Comparison of ENCODE assay signal across 8 mouse cellular contexts in the genomic region with DNA sequence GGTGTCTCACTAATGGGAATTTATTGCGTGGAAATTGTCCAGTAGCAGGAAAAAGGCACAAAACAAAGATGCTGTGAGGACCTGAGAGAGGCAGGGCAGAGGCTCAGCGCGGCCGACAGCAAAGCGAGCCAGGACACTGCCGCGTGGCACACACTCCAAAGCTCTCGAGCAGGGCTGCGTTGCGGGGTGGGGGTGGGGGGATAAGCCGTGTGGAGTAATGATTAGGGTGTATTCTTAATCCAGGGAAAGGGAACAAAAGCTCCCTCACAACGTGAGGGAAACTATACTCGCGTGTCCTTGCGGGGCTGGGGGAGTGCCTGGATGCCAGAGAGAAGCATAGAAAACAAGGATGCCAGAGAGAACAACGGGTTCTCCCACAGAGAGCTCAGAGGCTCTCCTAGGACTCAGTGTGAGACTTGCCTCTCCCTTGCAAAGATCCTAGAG. TPM values are rescaled to one million over a fixed set of nuclear protein-coding genes. Genes with fewer than 3 reads are reported as not detected.
A peak's percentile ranks its signal among the peaks of the same experiment; 100 is the strongest.
DNase-seq lines count a peak whose midpoint lies in the region; ATAC-seq and TF ChIP-seq lines count a peak whose summit lies in the region.

No protein-coding gene starts in this region.

- WGBS in kidney, embryonic 14.5 days = under 1% methylated on average over 16 of the region's 16 CpGs
- under 1% methylated on average over 16 of the region's 16 CpGs for WGBS in embryonic facial prominence, embryonic 13.5 days
- 2% methylated on average over 16 of the region's 16 CpGs for WGBS in hindbrain, postnatal 0 days
- 2% methylated on average over 16 of the region's 16 CpGs for WGBS in neural tube, embryonic 11.5 days
- 5% methylated on average over 16 of the region's 16 CpGs for WGBS in cerebellum, adult 2 months

- peaks cover 24% of the 10 kb centered on the region for H3K27me3 ChIP-seq in kidney, embryonic 14.5 days (ENCODE audit: control insufficient read depth, insufficient read depth, low read length)
- peaks cover 62% of the 10 kb centered on the region for H3K27me3 ChIP-seq in embryonic facial prominence, embryonic 13.5 days
- peaks cover 8% of the 10 kb centered on the region; the same call in 1 of the 2 replicates for H3K27me3 ChIP-seq in hindbrain, postnatal 0 days (ENCODE audit: insufficient read depth, low read length)
- H3K27me3 ChIP-seq in neural tube, embryonic 11.5 days (ENCODE audit: control insufficient read depth, insufficient read depth, low read length) = peaks cover 11% of the 10 kb centered on the region; the same call in 1 of the 2 replicates
- no peaks in the 10 kb centered on the region for H3K27me3 ChIP-seq in cerebellum, adult 2 months (ENCODE audit: control insufficient read depth, insufficient read depth, low read length)

- no peak; the same call in 1 of the 2 replicates for ATAC-seq in kidney, embryonic 14.5 days (ENCODE audit: low FRiP score, low TSS enrichment)
- no peak for ATAC-seq in embryonic facial prominence, embryonic 13.5 days (ENCODE audit: insufficient number of reproducible peaks, insufficient read depth, low FRiP score, low TSS enrichment, low read depth)
- no peak for ATAC-seq in hindbrain, postnatal 0 days
- ATAC-seq in neural tube, embryonic 11.5 days (ENCODE audit: insufficient read depth, low FRiP score, low TSS enrichment) = no peak

- peak overlapping the region; percentile 19 for H3K4me3 ChIP-seq in kidney, embryonic 14.5 days (ENCODE audit: low read length)
- H3K4me3 ChIP-seq in embryonic facial prominence, embryonic 13.5 days = peak overlapping the region; percentile 24
- H3K4me3 ChIP-seq in hindbrain, postnatal 0 days (ENCODE audit: low read length) = no peak overlapping the region
- H3K4me3 ChIP-seq in neural tube, embryonic 11.5 days (ENCODE audit: low read depth, low read length) = no peak overlapping the region
- no peak overlapping the region for H3K4me3 ChIP-seq in cerebellum, adult 2 months (replicated peaks; ENCODE audit: insufficient read depth, low read depth, low read length)

- H3K9me3 ChIP-seq in kidney, embryonic 14.5 days (ENCODE audit: control insufficient read depth, low read length) = no peaks in the 10 kb centered on the region; the same call in 1 of the 2 replicates
- H3K9me3 ChIP-seq in embryonic facial prominence, embryonic 13.5 days = no peaks in the 10 kb centered on the region
- no peaks in the 10 kb centered on the region for H3K9me3 ChIP-seq in hindbrain, postnatal 0 days (ENCODE audit: low read length)
- H3K9me3 ChIP-seq in neural tube, embryonic 11.5 days (ENCODE audit: control insufficient read depth, low read length) = no peaks in the 10 kb centered on the region

- H3K36me3 ChIP-seq in kidney, embryonic 14.5 days (ENCODE audit: control insufficient read depth, insufficient read depth, low read length) = no peaks in the 10 kb centered on the region
- no peaks in the 10 kb centered on the region for H3K36me3 ChIP-seq in embryonic facial prominence, embryonic 13.5 days
- H3K36me3 ChIP-seq in hindbrain, postnatal 0 days (ENCODE audit: insufficient read depth, low read length) = no peaks in the 10 kb centered on the region
- H3K36me3 ChIP-seq in neural tube, embryonic 11.5 days (ENCODE audit: control insufficient read depth, insufficient read depth, low read length) = no peaks in the 10 kb centered on the region

- TF ChIP-seq POLR2A in cerebellum, adult 2 months (IDR thresholded peaks at IDR 0.05; ENCODE audit: borderline replicate concordance, insufficient read depth, low read length) = no peak

- no peak overlapping the region for H3K27ac ChIP-seq in kidney, embryonic 14.5 days (ENCODE audit: low read depth, low read length)
- H3K27ac ChIP-seq in embryonic facial prominence, embryonic 13.5 days = no peak overlapping the region
- no peak overlapping the region for H3K27ac ChIP-seq in hindbrain, postnatal 0 days
- no peak overlapping the region for H3K27ac ChIP-seq in neural tube, embryonic 11.5 days (ENCODE audit: low read depth, low read length)
- H3K27ac ChIP-seq in cerebellum, adult 2 months (ENCODE audit: insufficient read depth, low read length) = no peak overlapping the region

- no peak for TF ChIP-seq CTCF in hindbrain, postnatal 0 days (IDR thresholded peaks at IDR 0.05; ENCODE audit: low read depth)
- no peak for TF ChIP-seq CTCF in cerebellum, adult 2 months (IDR thresholded peaks at IDR 0.05; ENCODE audit: borderline replicate concordance, insufficient read depth, low read depth, low read length)

- peaks cover 34% of the 10 kb centered on the region for H3K4me1 ChIP-seq in kidney, embryonic 14.5 days (ENCODE audit: control insufficient read depth, insufficient read depth, low read length)
- H3K4me1 ChIP-seq in embryonic facial prominence, embryonic 13.5 days = peaks cover 52% of the 10 kb centered on the region
- peaks cover 28% of the 10 kb centered on the region for H3K4me1 ChIP-seq in hindbrain, postnatal 0 days (ENCODE audit: insufficient read depth, low read length)
- peaks cover 26% of the 10 kb centered on the region for H3K4me1 ChIP-seq in neural tube, embryonic 11.5 days (ENCODE audit: control insufficient read depth, insufficient read depth, low read length)
- peaks cover 22% of the 10 kb centered on the region for H3K4me1 ChIP-seq in cerebellum, adult 2 months (ENCODE audit: control insufficient read depth, insufficient read depth, low read length)

- H3K9ac ChIP-seq in kidney, embryonic 14.5 days (ENCODE audit: low read depth, low read length) = peak overlapping the region; percentile 32
- H3K9ac ChIP-seq in embryonic facial prominence, embryonic 13.5 days = peak overlapping the region; percentile 51
- peak overlapping the region; percentile 46; the same call in 1 of the 2 replicates for H3K9ac ChIP-seq in hindbrain, postnatal 0 days (replicated peaks; ENCODE audit: low read length)
- peak overlapping the region; percentile 49 for H3K9ac ChIP-seq in neural tube, embryonic 11.5 days (ENCODE audit: low read length)

- no peak for DNase-seq in kidney, postnatal 4 days
- DNase-seq in hindbrain, postnatal 0 days (ENCODE audit: low spot score) = peak; percentile 39
- peak; percentile 50 for DNase-seq in neural tube, embryonic 11.5 days (ENCODE audit: low spot score)
- no peak for DNase-seq in cerebellum, adult 2 months
- DNase-seq in adrenal gland, postnatal 10 days = no peak
- no peak for DNase-seq in urinary bladder, adult 18-20 months (ENCODE audit: low spot score in 2 of 2)

- H3K4me2 ChIP-seq in kidney, embryonic 14.5 days (replicated peaks; ENCODE audit: low read depth, low read length) = peak overlapping the region; percentile 44
- H3K4me2 ChIP-seq in embryonic facial prominence, embryonic 13.5 days = peak overlapping the region; percentile 51
- peak overlapping the region; percentile 42 for H3K4me2 ChIP-seq in hindbrain, postnatal 0 days (ENCODE audit: low read depth, low read length)
- peak overlapping the region; percentile 42 for H3K4me2 ChIP-seq in neural tube, embryonic 11.5 days (ENCODE audit: low read depth)

RNA-seq across cellular contexts. Expression of a gene that starts 33.7 kb away (rescaled TPM):
- polyA plus RNA-seq in kidney, embryonic 14.5 days (2014; fragmentation: Nextera tagmentation; extraction: Ambion mirVana) = 2.0 and 2.2 TPM in 2 replicates
- 4.3 and 6.7 TPM in 2 replicates for polyA plus RNA-seq in embryonic facial prominence, embryonic 13.5 days (2015; fragmentation: Nextera tagmentation; extraction: Ambion mirVana)
- 23.0 and 24.4 TPM in 2 replicates for total RNA-seq in hindbrain, postnatal 0 days (2014; rRNA removed)
- polyA plus RNA-seq in hindbrain, postnatal 0 days (2015; fragmentation: Nextera tagmentation; extraction: Ambion mirVana) = 18.8 TPM in 2 replicates
- polyA plus RNA-seq in neural tube, embryonic 11.5 days (2014; fragmentation: Nextera tagmentation; extraction: Ambion mirVana) = 4.1 and 4.6 TPM in 2 replicates
- polyA plus RNA-seq in cerebellum, adult 2 months (2012; rRNA removed) = 2.7 and 2.8 TPM in 2 replicates
- total RNA-seq in adrenal gland, postnatal 10 days (2021) = 10 to 100 TPM; 22.1 to 28.1 TPM

Comparison
In these comparisons a context has a peak if more than half of its experiments do, and no peak if none do; other contexts are left out.
1. H3K4me3 ChIP-seq: peak in kidney, embryonic 14.5 days (single experiment) and embryonic facial prominence, embryonic 13.5 days (single experiment); none in hindbrain, postnatal 0 days (single experiment), neural tube, embryonic 11.5 days (single experiment) and cerebellum, adult 2 months (single experiment).
2. DNase-seq: peak in hindbrain, postnatal 0 days (single experiment) and neural tube, embryonic 11.5 days (single experiment); none in kidney, postnatal 4 days (0 of 2), cerebellum, adult 2 months (0 of 2), adrenal gland, postnatal 10 days (single experiment) and urinary bladder, adult 18-20 months (0 of 2).
3. Peak in every context shown above with its lines, with median percentiles within 50 percentile points of each other: H3K4me2 ChIP-seq and H3K9ac ChIP-seq.